Mouse (Mus musculus): ENCODE measurements around the gene Sel1l.

The Sel1l gene

DNA sequence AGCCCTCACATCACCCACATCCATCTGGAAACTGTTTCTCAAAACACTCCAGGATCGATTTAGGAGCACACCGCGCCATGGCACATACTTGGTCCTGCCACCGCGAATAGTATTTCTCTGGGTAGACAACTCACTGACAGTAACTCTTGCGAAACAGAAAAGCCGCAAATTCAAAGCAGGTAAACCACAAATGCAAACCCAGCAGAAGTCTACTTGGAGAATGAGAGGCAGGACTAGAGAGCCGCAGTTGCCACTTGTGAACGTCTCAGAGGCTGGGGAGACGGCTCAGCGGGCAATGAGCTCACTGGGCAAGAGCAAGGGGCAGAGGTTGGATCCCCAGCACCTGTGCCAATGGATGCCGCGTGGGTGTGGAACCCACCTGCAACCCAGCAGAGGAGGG is 83.5 kb downstream of the Sel1l start:
- H3K4me3 ChIP-seq (replicated peaks; ENCODE audit: low read length) = no peak overlapping the region
- peaks cover 30% of the 10 kb centered on the region for H3K4me1 ChIP-seq (replicated peaks; ENCODE audit: low read depth, low read length)
- H3K9me3 ChIP-seq (ENCODE audit: low read length) = no peaks in the 10 kb centered on the region
- H3K36me3 ChIP-seq (ENCODE audit: insufficient read depth, low read length) = no peaks in the 10 kb centered on the region; the same call in 1 of the 2 replicates
- no peak for TF ChIP-seq CTCF (conservative IDR thresholded peaks at IDR 0.05; ENCODE audit: low read length)
- TF ChIP-seq NANOG (IDR thresholded peaks at IDR 0.05; ENCODE audit: borderline replicate concordance, low read length) = no peak
- TF ChIP-seq POU5F1 (IDR thresholded peaks at IDR 0.05; ENCODE audit: borderline replicate concordance, low read length) = no peak
- H3K27me3 ChIP-seq (ENCODE audit: insufficient read depth, low read length) = no peaks in the 10 kb centered on the region

DNA sequence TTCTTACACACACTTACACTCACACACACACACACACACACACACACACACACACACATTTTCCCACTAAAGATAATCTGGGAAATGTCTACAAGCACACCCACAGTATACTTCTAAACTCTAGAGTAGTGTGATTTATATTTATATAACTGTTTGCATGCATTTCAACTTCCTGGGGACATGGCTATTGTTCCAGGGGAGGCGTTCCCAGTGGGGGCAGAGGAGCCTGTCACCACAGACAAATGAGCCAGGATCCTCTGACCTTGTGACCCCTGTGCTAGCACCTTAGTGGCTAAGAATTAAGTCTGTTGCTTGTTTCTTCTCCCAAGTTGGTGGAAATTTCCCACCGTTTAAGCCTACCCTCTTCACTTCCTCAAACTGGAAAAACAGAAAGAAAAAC is 83.9 kb downstream of the Sel1l start:
- H3K27me3 ChIP-seq (ENCODE audit: insufficient read depth, low read length) = no peaks in the 10 kb centered on the region
- H3K4me1 ChIP-seq (replicated peaks; ENCODE audit: low read depth, low read length) = peaks cover 30% of the 10 kb centered on the region
- H3K36me3 ChIP-seq (ENCODE audit: insufficient read depth, low read length) = no peaks in the 10 kb centered on the region; the same call in 1 of the 2 replicates
- TF ChIP-seq CTCF (conservative IDR thresholded peaks at IDR 0.05; ENCODE audit: low read length) = no peak
- no peak for TF ChIP-seq NANOG (IDR thresholded peaks at IDR 0.05; ENCODE audit: borderline replicate concordance, low read length)
- TF ChIP-seq POU5F1 (IDR thresholded peaks at IDR 0.05; ENCODE audit: borderline replicate concordance, low read length) = no peak
- no peaks in the 10 kb centered on the region for H3K9me3 ChIP-seq (ENCODE audit: low read length)
- H3K4me3 ChIP-seq (replicated peaks; ENCODE audit: low read length) = no peak overlapping the region

DNA sequence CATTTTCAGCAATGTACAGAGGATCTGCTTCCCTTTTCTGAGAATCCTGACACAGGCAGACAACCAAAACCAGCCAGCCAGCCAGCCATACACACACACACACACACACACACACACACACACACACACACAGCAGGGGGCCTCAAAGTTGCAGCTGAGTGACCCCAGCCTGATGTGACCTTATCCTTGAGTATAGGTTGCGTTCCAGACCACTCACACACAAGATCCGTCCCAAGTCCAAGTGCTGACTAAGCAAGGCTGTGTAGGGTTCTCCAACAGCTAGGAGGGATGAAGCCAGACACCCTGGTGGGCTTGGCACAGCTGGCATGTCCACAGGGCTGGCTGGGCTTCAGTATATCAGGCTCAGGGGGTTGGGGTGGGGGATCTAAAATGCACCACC is 84.5 kb downstream of the Sel1l start:
- H3K4me3 ChIP-seq (replicated peaks; ENCODE audit: low read length) = no peak overlapping the region
- H3K27me3 ChIP-seq (ENCODE audit: insufficient read depth, low read length) = no peaks in the 10 kb centered on the region
- no peaks in the 10 kb centered on the region; the same call in 1 of the 2 replicates for H3K36me3 ChIP-seq (ENCODE audit: insufficient read depth, low read length)
- TF ChIP-seq CTCF (conservative IDR thresholded peaks at IDR 0.05; ENCODE audit: low read length) (no peak), NANOG (IDR thresholded peaks at IDR 0.05; ENCODE audit: borderline replicate concordance, low read length) (no peak), POU5F1 (IDR thresholded peaks at IDR 0.05; ENCODE audit: borderline replicate concordance, low read length) (no peak)
- peaks cover 30% of the 10 kb centered on the region for H3K4me1 ChIP-seq (replicated peaks; ENCODE audit: low read depth, low read length)
- no peaks in the 10 kb centered on the region; the same call in 1 of the 2 replicates for H3K9me3 ChIP-seq (ENCODE audit: low read length)

DNA sequence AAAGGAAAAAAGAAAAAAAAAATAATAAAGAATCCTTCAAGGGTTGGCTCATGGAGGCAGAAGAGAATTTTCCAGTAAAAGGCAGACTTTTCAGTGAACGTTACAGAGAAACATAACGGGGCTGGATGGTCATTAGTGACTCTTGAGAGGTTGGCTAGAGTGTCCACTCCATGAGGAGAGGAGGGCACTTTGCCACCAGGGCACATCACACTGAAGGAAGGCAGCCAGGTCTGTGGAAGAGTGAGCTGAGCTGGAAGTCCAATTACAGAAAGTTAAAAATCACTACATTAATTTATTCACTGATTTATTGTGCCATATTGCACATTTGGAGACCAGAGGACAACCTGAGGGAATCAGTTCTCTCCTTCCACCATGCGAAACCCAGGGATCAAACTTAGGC is 89.1 kb downstream of the Sel1l start:
- Histone ChIP-seq H3K9me3 (ENCODE audit: low read length) (no peaks in the 10 kb centered on the region; the same call in 1 of the 2 replicates), H3K4me1 (replicated peaks; ENCODE audit: low read depth, low read length) (peaks cover 23% of the 10 kb centered on the region), H3K4me3 (replicated peaks; ENCODE audit: low read length) (no peak overlapping the region), H3K36me3 (ENCODE audit: insufficient read depth, low read length) (no peaks in the 10 kb centered on the region; the same call in 1 of the 2 replicates), H3K27me3 (ENCODE audit: insufficient read depth, low read length) (no peaks in the 10 kb centered on the region)
- no peak for TF ChIP-seq CTCF (conservative IDR thresholded peaks at IDR 0.05; ENCODE audit: low read length)

DNA sequence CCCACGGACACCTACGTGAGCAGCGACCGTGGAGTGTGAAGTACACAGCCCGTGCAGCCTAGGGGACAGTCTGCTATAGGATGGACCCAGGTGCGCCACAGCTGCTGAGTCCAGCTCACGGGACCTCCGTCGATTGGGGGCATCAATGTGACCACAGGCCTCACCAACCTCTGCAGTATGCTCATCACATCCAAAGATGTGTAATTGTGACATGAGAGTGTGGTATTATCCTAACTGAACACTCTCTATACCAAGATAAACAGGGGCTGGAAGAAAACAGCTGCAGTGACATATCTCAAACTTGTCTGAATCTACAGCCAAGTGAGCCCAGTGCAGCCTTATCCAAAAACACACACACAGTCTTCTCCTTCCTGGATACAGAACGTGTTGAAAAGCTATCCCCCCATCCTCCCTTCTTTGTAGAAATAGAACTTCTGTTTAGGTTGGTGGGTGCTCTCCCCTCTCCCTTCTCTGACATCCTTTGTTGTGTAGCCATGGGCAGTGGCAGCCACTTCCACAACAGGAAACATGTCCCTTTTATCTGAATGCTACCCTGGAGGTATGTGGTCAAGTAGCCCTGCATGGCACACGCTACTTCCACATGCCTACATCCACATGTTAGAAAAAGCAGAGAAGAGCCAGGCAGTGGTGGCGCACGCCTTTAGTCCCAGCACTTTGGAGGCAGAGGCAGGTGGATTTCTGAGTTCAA is 90.9 kb downstream of the Sel1l start:
- TF ChIP-seq NANOG (IDR thresholded peaks at IDR 0.05; ENCODE audit: borderline replicate concordance, low read length) (no peak), CTCF (conservative IDR thresholded peaks at IDR 0.05; ENCODE audit: low read length) (no peak), POU5F1 (IDR thresholded peaks at IDR 0.05; ENCODE audit: borderline replicate concordance, low read length) (no peak)
- H3K27me3 ChIP-seq (ENCODE audit: insufficient read depth, low read length) = no peaks in the 10 kb centered on the region
- no peaks in the 10 kb centered on the region; the same call in 1 of the 2 replicates for H3K9me3 ChIP-seq (ENCODE audit: low read length)
- no peaks in the 10 kb centered on the region; the same call in 1 of the 2 replicates for H3K36me3 ChIP-seq (ENCODE audit: insufficient read depth, low read length)
- H3K4me3 ChIP-seq (replicated peaks; ENCODE audit: low read length) = no peak overlapping the region
- H3K4me1 ChIP-seq (replicated peaks; ENCODE audit: low read depth, low read length) = peaks cover 16% of the 10 kb centered on the region

DNA sequence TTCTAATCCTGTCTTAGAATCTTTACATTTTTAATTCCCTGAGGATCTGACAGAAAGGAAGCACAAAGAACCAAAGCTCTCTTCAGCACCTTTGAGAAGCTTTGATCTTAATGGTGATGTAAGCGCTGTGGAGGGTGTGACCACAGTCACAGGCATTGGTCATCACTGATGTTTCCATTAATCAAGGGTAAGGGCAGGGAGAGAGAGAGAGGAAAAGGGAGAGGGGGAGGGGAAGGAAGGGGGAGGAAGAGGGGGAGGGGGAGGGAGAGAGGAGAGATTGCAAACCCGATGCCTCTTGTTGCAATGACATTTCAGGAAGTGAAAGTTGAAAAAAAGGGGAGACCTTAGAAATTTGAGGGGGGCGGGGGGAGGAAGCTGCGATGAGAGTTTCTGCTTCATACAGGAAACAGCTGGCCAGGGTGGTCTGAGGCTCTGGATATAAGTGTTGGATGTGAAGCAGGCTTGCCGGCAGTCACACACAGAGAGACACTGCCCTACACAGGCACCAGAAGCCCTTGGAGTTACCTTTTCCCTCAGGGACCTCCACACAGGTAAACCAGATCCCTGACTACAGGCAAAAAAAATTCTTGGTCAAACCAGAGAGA is 92.3 kb downstream of the Sel1l start:
- Histone ChIP-seq H3K27me3 (ENCODE audit: insufficient read depth, low read length) (no peaks in the 10 kb centered on the region), H3K36me3 (ENCODE audit: insufficient read depth, low read length) (no peaks in the 10 kb centered on the region; the same call in 1 of the 2 replicates), H3K4me1 (replicated peaks; ENCODE audit: low read depth, low read length) (peaks cover 23% of the 10 kb centered on the region), H3K9me3 (ENCODE audit: low read length) (no peaks in the 10 kb centered on the region; the same call in 1 of the 2 replicates), H3K4me3 (replicated peaks; ENCODE audit: low read length) (no peak overlapping the region)
- TF ChIP-seq NANOG (IDR thresholded peaks at IDR 0.05; ENCODE audit: borderline replicate concordance, low read length) (no peak), CTCF (conservative IDR thresholded peaks at IDR 0.05; ENCODE audit: low read length) (no peak), POU5F1 (IDR thresholded peaks at IDR 0.05; ENCODE audit: borderline replicate concordance, low read length) (no peak)
